Mouse (Mus musculus) forebrain, embryonic 11.5 days (tissue): ENCODE data around the gene Sema6d. TPM values are rescaled to one million over a fixed set of nuclear protein-coding genes. Genes with fewer than 3 reads are reported as not detected.
A peak's percentile ranks its signal among the peaks of the same experiment; 100 is the strongest.

ENCODE experiments used
- ATAC-seq: fragments of 200-750 bp; cut with Nextera tagmentation; replicated peaks from 2 replicates; pipeline ENCODE4 v1.8.0; 2017; ENCODE audit warnings: moderate TSS enrichment; ENCODE audit not compliant: low FRiP score
- DNase-seq: peaks from one replicate; pipeline ENCODE4 v3.0.0-alpha.2; 2017; ENCODE audit warnings: low spot score
- H3K27ac ChIP-seq: fragments of 300-500 bp; sonication (generic); 2 replicates; pipeline ENCODE4 v1.5.1; 2014; ENCODE audit warnings: low read depth, low read length
- H3K27me3 ChIP-seq: fragments of 300-500 bp; sonication (generic); 2 replicates; pipeline ENCODE4 v1.6.1; 2014; ENCODE audit warnings: mild to moderate bottlenecking, low read length, mixed read lengths; ENCODE audit not compliant: control insufficient read depth, insufficient read depth
- H3K36me3 ChIP-seq: fragments of 300-500 bp; sonication (generic); 2 replicates; pipeline ENCODE4 v1.6.1; 2014; ENCODE audit warnings: mild to moderate bottlenecking, low read length, moderate library complexity, mixed read lengths; ENCODE audit not compliant: control insufficient read depth, insufficient read depth
- H3K4me1 ChIP-seq: fragments of 300-500 bp; sonication (generic); replicated peaks from 2 replicates; pipeline ENCODE4 v1.6.1; 2014; ENCODE audit warnings: low read length, mixed read lengths; ENCODE audit not compliant: control insufficient read depth, insufficient read depth
- H3K4me2 ChIP-seq: fragments of 300-500 bp; sonication (generic); 2 replicates; pipeline ENCODE4 v1.6.1; 2014; ENCODE audit warnings: low read depth, mild to moderate bottlenecking, low read length, moderate library complexity, mixed read lengths; ENCODE audit not compliant: severe bottlenecking
- H3K4me3 ChIP-seq: fragments of 300-500 bp; sonication (generic); 2 replicates; pipeline ENCODE4 v1.5.1; 2014; ENCODE audit warnings: low read depth, low read length
- H3K9ac ChIP-seq: fragments of 300-500 bp; sonication (generic); 2 replicates; pipeline ENCODE4 v1.6.1; 2014; ENCODE audit warnings: low read length
- H3K9me3 ChIP-seq: fragments of 300-500 bp; sonication (generic); 2 replicates; pipeline ENCODE4 v1.6.1; 2016; ENCODE audit warnings: low read length, mixed read lengths; ENCODE audit not compliant: control insufficient read depth
- WGBS: fragments of 180-500 bp; shearing (Covaris S2); extraction: QIAGEN DNeasy Blood & Tissue Kit; methylation state at CpG from one replicate; pipeline ENCODE4 v1.1.7; 2014; 5-methylcytosine and 5-hydroxymethylcytosine counted together
- polyA plus RNA-seq: library from polyadenylated mRNA; unstranded; fragments of >200 nt; fragmentation: Nextera tagmentation; extraction: Ambion mirVana; gene quantifications from 2 replicates; pipeline ENCODE4 v1.2.1, GENCODE M21; 2014

Gene Sema6d
- polyA plus RNA-seq, 1 experiment from 2014 or later = 9.8 TPM

DNA sequence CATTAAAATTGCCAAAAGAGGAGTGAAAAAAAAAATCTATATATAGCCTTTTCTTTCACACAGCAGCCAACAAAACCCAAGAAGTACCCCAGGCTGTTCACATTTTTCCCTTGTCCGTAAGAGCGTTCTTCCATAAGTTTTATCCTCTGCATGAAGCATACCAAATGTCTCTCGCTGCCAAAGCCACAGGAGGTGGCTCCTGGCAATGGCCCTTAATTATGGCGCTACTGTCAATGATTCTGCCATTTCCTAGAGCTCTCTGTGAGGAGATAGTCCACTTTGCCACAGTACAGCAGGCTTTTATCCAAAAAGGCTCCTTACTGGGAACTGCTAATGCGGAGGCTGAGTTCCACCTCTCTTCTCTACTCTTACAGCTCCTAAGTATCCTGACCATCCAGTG is 104.3 kb downstream of the Sema6d start:
- DNase-seq (no peak), ATAC-seq (no peak)
- Histone ChIP-seq H3K9ac (no peak overlapping the region), H3K4me3 (no peak overlapping the region), H3K4me2 (no peak overlapping the region), H3K36me3 (no peaks in the 10 kb centered on the region), H3K9me3 (no peaks in the 10 kb centered on the region), H3K27ac (no peak overlapping the region), H3K4me1 (no peaks in the 10 kb centered on the region), H3K27me3 (no peaks in the 10 kb centered on the region)
- WGBS = 84% methylated on average over 5 of the region's 5 CpGs

DNA sequence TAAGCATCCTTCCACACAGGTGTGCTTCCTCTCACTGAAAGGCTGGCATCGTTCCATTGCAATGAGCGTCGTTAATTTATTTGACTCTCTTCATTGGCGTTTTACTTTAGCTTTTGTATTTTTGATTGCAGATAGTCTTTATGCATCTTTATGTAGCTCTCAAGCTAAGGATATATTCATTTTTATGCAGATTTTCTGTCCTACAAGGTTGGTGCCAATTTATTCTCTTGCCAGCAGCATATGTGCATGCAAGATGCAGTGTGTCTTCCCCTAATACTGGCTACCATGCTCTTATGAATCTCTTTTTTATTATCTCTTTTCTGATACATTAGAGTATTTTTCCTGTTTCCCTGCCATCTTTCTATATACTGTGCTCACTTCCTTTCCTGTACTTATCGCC is 111.7 kb downstream of the Sema6d start:
- ATAC-seq = no peak
- no peak overlapping the region for H3K4me3 ChIP-seq
- H3K4me1 ChIP-seq = no peaks in the 10 kb centered on the region
- no peak for DNase-seq
- no peaks in the 10 kb centered on the region for H3K27me3 ChIP-seq
- WGBS = 86% methylated on average over 5 of the region's 5 CpGs
- H3K9ac ChIP-seq = no peak overlapping the region
- no peak overlapping the region for H3K4me2 ChIP-seq
- H3K9me3 ChIP-seq = no peaks in the 10 kb centered on the region
- no peaks in the 10 kb centered on the region for H3K36me3 ChIP-seq
- no peak overlapping the region for H3K27ac ChIP-seq

GRCm38 (mm10) chr2:124202475-124202990 is 112.8 kb downstream of the Sema6d start:
- H3K27me3 ChIP-seq = no peaks in the 10 kb centered on the region
- H3K27ac ChIP-seq = no peak overlapping the region
- no peak overlapping the region for H3K4me2 ChIP-seq
- H3K4me1 ChIP-seq = no peaks in the 10 kb centered on the region
- no peaks in the 10 kb centered on the region for H3K9me3 ChIP-seq
- ATAC-seq (peak; percentile 63; the same call in 1 of the 2 replicates), DNase-seq (no peak)
- no peaks in the 10 kb centered on the region for H3K36me3 ChIP-seq
- H3K4me3 ChIP-seq = no peak overlapping the region
- no peak overlapping the region for H3K9ac ChIP-seq
- 27% methylated on average over 4 of the region's 4 CpGs for WGBS

DNA sequence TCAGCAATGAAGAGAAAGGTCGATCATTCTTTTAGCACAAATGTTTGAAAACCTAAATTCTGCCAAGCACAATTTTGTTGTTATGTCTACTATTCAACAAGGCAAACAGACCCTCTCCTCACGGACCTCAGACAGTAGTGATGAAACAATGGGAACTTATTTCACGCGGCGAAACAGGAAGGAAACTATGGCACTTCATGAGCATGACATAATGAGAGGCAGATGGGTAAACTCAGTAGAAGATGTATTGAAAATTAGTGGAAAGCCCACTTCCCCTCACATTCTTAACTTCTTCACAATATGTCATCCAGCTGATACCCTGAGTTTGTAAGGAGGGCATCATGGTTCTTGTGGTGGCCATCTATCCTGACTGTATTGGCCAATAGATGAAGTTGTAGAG is 116.0 kb downstream of the Sema6d start:
- H3K4me2 ChIP-seq = no peak overlapping the region
- DNase-seq = no peak
- no peaks in the 10 kb centered on the region for H3K36me3 ChIP-seq
- no peak overlapping the region for H3K4me3 ChIP-seq
- no peak overlapping the region for H3K27ac ChIP-seq
- H3K27me3 ChIP-seq = no peaks in the 10 kb centered on the region
- 81% methylated on average over 5 of the region's 5 CpGs for WGBS
- no peaks in the 10 kb centered on the region for H3K4me1 ChIP-seq
- no peaks in the 10 kb centered on the region for H3K9me3 ChIP-seq
- no peak for ATAC-seq
- H3K9ac ChIP-seq = no peak overlapping the region

- no peak overlapping the region for H3K27ac ChIP-seq
- DNase-seq (no peak), ATAC-seq (no peak)
- no peak overlapping the region for H3K9ac ChIP-seq
- WGBS = 63% methylated on average over 2 of the region's 2 CpGs
- H3K36me3 ChIP-seq = no peaks in the 10 kb centered on the region
- H3K9me3 ChIP-seq = no peaks in the 10 kb centered on the region
- no peaks in the 10 kb centered on the region for H3K4me1 ChIP-seq
- H3K27me3 ChIP-seq = no peaks in the 10 kb centered on the region
- no peak overlapping the region for H3K4me2 ChIP-seq
- no peak overlapping the region for H3K4me3 ChIP-seq
Observed at GRCm38 (mm10) chr2:124208251-124208650, 118.5 kb downstream of the Sema6d start.

GRCm38 (mm10) chr2:124223559-124223958 is 133.8 kb downstream of the Sema6d start:
- ATAC-seq (no peak), DNase-seq (no peak)
- no peak overlapping the region for H3K4me2 ChIP-seq
- no peak overlapping the region for H3K9ac ChIP-seq
- 82% methylated on average over 7 of the region's 7 CpGs for WGBS
- H3K27me3 ChIP-seq = no peaks in the 10 kb centered on the region
- no peaks in the 10 kb centered on the region for H3K4me1 ChIP-seq
- H3K4me3 ChIP-seq = no peak overlapping the region
- H3K27ac ChIP-seq = no peak overlapping the region
- H3K9me3 ChIP-seq = no peaks in the 10 kb centered on the region
- H3K36me3 ChIP-seq = no peaks in the 10 kb centered on the region

DNA sequence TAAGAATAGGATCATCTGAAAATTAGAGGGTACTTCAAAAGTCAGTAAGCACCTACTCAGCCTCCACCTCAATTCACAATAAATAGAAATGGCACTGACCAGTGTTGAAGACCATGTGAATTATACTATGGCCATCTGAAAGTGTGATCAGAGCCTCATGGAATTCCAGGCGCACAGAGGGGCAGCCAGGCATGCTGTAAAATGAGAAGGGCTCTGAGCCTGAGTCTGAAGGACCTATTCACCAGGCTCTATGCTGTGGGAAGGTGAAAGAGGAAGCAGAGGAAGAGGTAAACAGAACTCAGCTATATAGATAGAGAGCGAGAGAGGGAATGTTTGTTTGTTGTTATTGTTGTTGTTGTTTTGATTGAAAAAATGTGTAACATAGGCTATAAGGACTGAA is 134.6 kb downstream of the Sema6d start:
- no peak for DNase-seq
- Histone ChIP-seq H3K9ac (no peak overlapping the region), H3K27me3 (no peaks in the 10 kb centered on the region), H3K4me2 (no peak overlapping the region), H3K27ac (no peak overlapping the region), H3K36me3 (no peaks in the 10 kb centered on the region), H3K4me1 (no peaks in the 10 kb centered on the region), H3K9me3 (no peaks in the 10 kb centered on the region), H3K4me3 (no peak overlapping the region)
- 64% methylated on average over 2 of the region's 2 CpGs for WGBS
- no peak for ATAC-seq

DNA sequence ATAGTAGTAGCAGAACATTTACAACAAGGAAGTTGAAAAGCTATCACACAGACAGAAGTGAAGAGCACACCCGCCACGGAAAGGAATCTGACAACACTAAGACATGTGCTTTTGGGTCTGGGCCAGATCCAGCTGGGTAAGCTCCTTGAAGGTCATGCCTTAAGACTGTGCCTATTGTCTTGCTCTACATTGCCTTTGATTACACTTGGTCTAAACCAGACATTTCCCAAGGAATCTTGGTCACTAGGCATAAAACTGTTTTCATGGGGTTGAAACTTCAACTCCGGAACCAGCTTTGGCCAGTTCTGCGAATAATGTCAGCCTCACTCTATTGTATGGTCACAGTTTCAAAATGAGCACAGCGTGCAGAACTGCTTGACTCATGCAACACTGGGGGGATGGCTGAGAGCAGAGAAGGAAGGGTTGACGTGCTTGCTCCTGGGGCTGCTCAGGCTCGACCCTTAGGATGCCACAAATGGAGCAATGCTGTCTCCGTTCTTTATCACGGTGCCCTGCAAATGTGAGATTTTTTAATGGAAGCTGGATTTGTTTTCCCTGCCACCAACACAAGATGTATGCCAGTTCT is 145.0 kb downstream of the Sema6d start:
- 80% methylated on average over 9 of the region's 9 CpGs for WGBS
- Histone ChIP-seq H3K36me3 (no peaks in the 10 kb centered on the region), H3K4me1 (no peaks in the 10 kb centered on the region), H3K9ac (no peak overlapping the region), H3K4me2 (no peak overlapping the region), H3K27me3 (no peaks in the 10 kb centered on the region), H3K9me3 (no peaks in the 10 kb centered on the region), H3K27ac (no peak overlapping the region), H3K4me3 (no peak overlapping the region)
- ATAC-seq (no peak), DNase-seq (no peak)
